Mouse (Mus musculus): Measurements from ENCODE around the gene Srl. TPM values are rescaled to one million over a fixed set of nuclear protein-coding genes. Genes with fewer than 3 reads are reported as not detected.
A peak's percentile ranks its signal among the peaks of the same experiment; 100 is the strongest.
"Not testable (repeated sequence)": the region's sequence is repeated elsewhere in the genome, so short reads cannot be mapped to it uniquely, and the experiment has no call there.

Srl gene
- polyA plus RNA-seq (2012; ENCODE audit: insufficient read depth, low replicate concordance) = 0.03 TPM in 1 of 2 replicates, not detected in the other

GRCm38 (mm10) chr16:4541501-4542198 is at the start of gene Srl:
Gene Srl (minus strand): TSS chr16:4541816.
- Histone ChIP-seq H3K27me3 (replicated peaks) (no peaks in the 10 kb centered on the region), H3K4me3 (replicated peaks) (peak within 1 kb of the TSS; percentile 94), H3K9me3 (no peaks in the 10 kb centered on the region), H3K36me3 (replicated peaks; ENCODE audit: low read length) (peaks cover 23% of the 10 kb centered on the region), H3K4me1 (peaks cover 54% of the 10 kb centered on the region)
- TF ChIP-seq GATA1 (IDR thresholded peaks at IDR 0.05; ENCODE audit: borderline replicate concordance, low read length) = no peak
- TF ChIP-seq FLI1 (IDR thresholded peaks at IDR 0.05; ENCODE audit: low read length) = peak; percentile 58; the same call in 1 of the 2 replicates

- Histone ChIP-seq H3K4me1 (peaks cover 44% of the 10 kb centered on the region), H3K9me3 (no peaks in the 10 kb centered on the region), H3K4me3 (replicated peaks) (no peak overlapping the region), H3K27me3 (replicated peaks) (peaks cover 26% of the 10 kb centered on the region), H3K36me3 (replicated peaks; ENCODE audit: low read length) (no peaks in the 10 kb centered on the region)
- no peak for TF ChIP-seq FLI1 (IDR thresholded peaks at IDR 0.05; ENCODE audit: low read length)
- no peak for TF ChIP-seq GATA1 (IDR thresholded peaks at IDR 0.05; ENCODE audit: borderline replicate concordance, low read length)
These were observed 48.6 kb upstream of the Srl start for GRCm38 (mm10) chr16:4590236-4590635.

GRCm38 (mm10) chr16:4587516-4588210 is 46.0 kb upstream of the Srl start:
- no peaks in the 10 kb centered on the region for H3K9me3 ChIP-seq
- no peak for TF ChIP-seq FLI1 (IDR thresholded peaks at IDR 0.05; ENCODE audit: low read length)
- TF ChIP-seq GATA1 (IDR thresholded peaks at IDR 0.05; ENCODE audit: borderline replicate concordance, low read length) = no peak
- H3K4me1 ChIP-seq = peaks cover 40% of the 10 kb centered on the region
- no peaks in the 10 kb centered on the region for H3K36me3 ChIP-seq (replicated peaks; ENCODE audit: low read length)
- peaks cover 3% of the 10 kb centered on the region for H3K27me3 ChIP-seq (replicated peaks)
- H3K4me3 ChIP-seq (replicated peaks) = peak overlapping the region; percentile 74

- Histone ChIP-seq H3K36me3 (replicated peaks; ENCODE audit: low read length) (no peaks in the 10 kb centered on the region), H3K9me3 (no peaks in the 10 kb centered on the region), H3K4me3 (replicated peaks) (peak overlapping the region; percentile 91)
These were observed 45.0 kb upstream of the Srl start for GRCm38 (mm10) chr16:4586531-4587123.

GRCm38 (mm10) chr16:4585642-4586530 is 44.3 kb upstream of the Srl start:
- TF ChIP-seq FLI1 (IDR thresholded peaks at IDR 0.05; ENCODE audit: low read length) (no peak), GATA1 (IDR thresholded peaks at IDR 0.05; ENCODE audit: borderline replicate concordance, low read length) (no peak)

More at GRCm38 (mm10) chr16:4586531-4587123, 45.0 kb upstream of the Srl start:
- Histone ChIP-seq H3K27me3 (replicated peaks) (no peaks in the 10 kb centered on the region), H3K4me1 (peaks cover 40% of the 10 kb centered on the region)
- TF ChIP-seq GATA1 (IDR thresholded peaks at IDR 0.05; ENCODE audit: borderline replicate concordance, low read length) (no peak), FLI1 (IDR thresholded peaks at IDR 0.05; ENCODE audit: low read length) (peak; percentile 45; the same call in 1 of the 2 replicates)

GRCm38 (mm10) chr16:4584438-4584837 is 42.8 kb upstream of the Srl start:
- Histone ChIP-seq H3K4me1 (peaks cover 40% of the 10 kb centered on the region), H3K27me3 (replicated peaks) (no peaks in the 10 kb centered on the region), H3K9me3 (no peaks in the 10 kb centered on the region), H3K36me3 (replicated peaks; ENCODE audit: low read length) (no peaks in the 10 kb centered on the region), H3K4me3 (replicated peaks) (peak overlapping the region; percentile 69)
- TF ChIP-seq FLI1 (IDR thresholded peaks at IDR 0.05; ENCODE audit: low read length) = no peak

More at GRCm38 (mm10) chr16:4585642-4586530, 44.3 kb upstream of the Srl start:
- peaks cover 40% of the 10 kb centered on the region for H3K4me1 ChIP-seq
- no peaks in the 10 kb centered on the region for H3K36me3 ChIP-seq (replicated peaks; ENCODE audit: low read length)
- H3K27me3 ChIP-seq (replicated peaks) = no peaks in the 10 kb centered on the region
- peak overlapping the region; percentile 91 for H3K4me3 ChIP-seq (replicated peaks)
- no peaks in the 10 kb centered on the region for H3K9me3 ChIP-seq

GRCm38 (mm10) chr16:4583807-4584206 is 42.2 kb upstream of the Srl start:
- no peaks in the 10 kb centered on the region for H3K36me3 ChIP-seq (replicated peaks; ENCODE audit: low read length)
- H3K4me1 ChIP-seq = peaks cover 43% of the 10 kb centered on the region
- peak overlapping the region; percentile 38 for H3K4me3 ChIP-seq (replicated peaks)
- TF ChIP-seq GATA1 (IDR thresholded peaks at IDR 0.05; ENCODE audit: borderline replicate concordance, low read length) (no peak), FLI1 (IDR thresholded peaks at IDR 0.05; ENCODE audit: low read length) (no peak)
- peaks cover 3% of the 10 kb centered on the region for H3K27me3 ChIP-seq (replicated peaks)
- no peaks in the 10 kb centered on the region for H3K9me3 ChIP-seq

- H3K4me3 ChIP-seq (replicated peaks); H3K36me3 ChIP-seq (replicated peaks; ENCODE audit: low read length); H3K9me3 ChIP-seq; H3K27me3 ChIP-seq (replicated peaks): not testable (repeated sequence)
- H3K4me1 ChIP-seq = peaks cover 49% of the 10 kb centered on the region
These were observed 39.6 kb upstream of the Srl start for GRCm38 (mm10) chr16:4581179-4581578.

GRCm38 (mm10) chr16:4578630-4579029 is 37.0 kb upstream of the Srl start:
- Histone ChIP-seq H3K9me3 (no peaks in the 10 kb centered on the region), H3K4me3 (replicated peaks) (no peak overlapping the region), H3K27me3 (replicated peaks) (peaks cover 6% of the 10 kb centered on the region), H3K4me1 (peaks cover 36% of the 10 kb centered on the region), H3K36me3 (replicated peaks; ENCODE audit: low read length) (no peaks in the 10 kb centered on the region)
- no peak for TF ChIP-seq FLI1 (IDR thresholded peaks at IDR 0.05; ENCODE audit: low read length)
- no peak for TF ChIP-seq GATA1 (IDR thresholded peaks at IDR 0.05; ENCODE audit: borderline replicate concordance, low read length)

Measured in megakaryocyte, embryonic 14.5 days (primary cell).